Comparison of ENCODE assay signal across 8 mouse cellular contexts in the genomic region with DNA sequence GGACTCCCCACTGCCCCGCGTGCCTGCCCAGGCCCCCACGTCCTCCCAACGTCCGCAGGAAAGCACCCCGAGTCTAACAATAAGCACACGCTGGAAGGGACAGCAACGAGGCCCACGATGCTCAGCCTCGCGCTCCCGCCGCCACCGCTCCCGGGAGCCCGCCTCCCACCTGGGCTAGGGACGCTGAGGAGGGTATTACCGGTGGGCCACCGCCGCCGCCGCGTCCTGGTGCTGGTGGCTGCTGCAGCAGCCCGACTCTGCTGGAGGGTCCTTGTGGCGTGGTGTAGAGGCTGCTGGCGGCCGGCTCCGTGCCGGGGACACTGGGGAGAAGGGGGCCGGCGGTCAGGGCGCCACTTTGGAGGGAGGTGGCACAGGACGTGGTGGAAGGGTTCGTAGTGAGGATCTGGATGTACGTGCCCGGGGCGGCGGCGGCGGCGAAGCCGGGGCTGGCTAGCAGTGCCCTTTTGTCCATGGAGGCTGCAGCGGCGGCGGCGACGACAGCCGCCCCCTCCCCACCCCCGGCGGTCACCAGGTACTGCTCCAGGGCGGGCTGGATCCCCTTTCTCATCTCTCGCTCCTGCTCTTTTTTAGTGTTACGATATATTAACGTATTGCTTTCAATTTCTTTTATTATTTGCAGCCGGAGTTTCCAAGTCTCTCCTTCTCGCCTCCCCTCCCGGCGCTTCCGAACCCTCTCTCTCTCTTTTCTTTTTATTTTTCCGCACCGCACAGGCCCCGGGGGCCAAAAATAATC. TPM values are rescaled to one million over a fixed set of nuclear protein-coding genes. Genes with fewer than 3 reads are reported as not detected.
A peak's percentile ranks its signal among the peaks of the same experiment; 100 is the strongest.
DNase-seq lines count a peak whose midpoint lies in the region; ATAC-seq and TF ChIP-seq lines count a peak whose summit lies in the region.

No protein-coding gene starts in this region.

- no peaks in the 10 kb centered on the region for H3K9me3 ChIP-seq in MEL (replicated peaks; ENCODE audit: insufficient read depth, low read length)
- H3K9me3 ChIP-seq in forebrain, embryonic 16.5 days (ENCODE audit: control insufficient read depth, low read length) = no peaks in the 10 kb centered on the region
- H3K9me3 ChIP-seq in hindbrain, embryonic 14.5 days (ENCODE audit: control insufficient read depth, low read length) = no peaks in the 10 kb centered on the region

- TF ChIP-seq POLR2A in MEL (IDR thresholded peaks at IDR 0.05; ENCODE audit: control insufficient read depth in 1 of 2, insufficient read depth in 1 of 2, low read depth in 1 of 2, low read length in 2 of 2, poor library complexity in 1 of 2) = peak in 1 of 2 experiments; percentile 42; a peak in 3 of 4 replicates

- no peak for TF ChIP-seq CTCF in MEL (IDR thresholded peaks at IDR 0.05 in 2 of 3, conservative IDR thresholded peaks at IDR 0.05 in 1 of 3; ENCODE audit: control insufficient read depth in 1 of 3, insufficient read depth in 1 of 3, low read depth in 2 of 3, low read length in 3 of 3, poor library complexity in 1 of 3, severe bottlenecking in 1 of 3)
- TF ChIP-seq CTCF in left cerebral cortex, adult 2 months (IDR thresholded peaks at IDR 0.05) = no peak

- TF ChIP-seq EP300 in MEL (IDR thresholded peaks at IDR 0.05; ENCODE audit: low read depth in 1 of 2, low read length in 2 of 2) = no peak

- peaks cover 50% of the 10 kb centered on the region for H3K79me2 ChIP-seq in MEL (ENCODE audit: control insufficient read depth, insufficient read depth, low read length, poor library complexity)

- H3K4me3 ChIP-seq in MEL (ENCODE audit: control insufficient read depth in 1 of 2, insufficient read depth in 1 of 2, low read depth in 2 of 2, low read length in 2 of 2) = peak overlapping the region; percentile 96 to 99
- H3K4me3 ChIP-seq in forebrain, embryonic 16.5 days (replicated peaks; ENCODE audit: low read length) = peak overlapping the region; percentile 91
- H3K4me3 ChIP-seq in hindbrain, embryonic 14.5 days (replicated peaks; ENCODE audit: low read length) = peak overlapping the region; percentile 91
- H3K4me3 ChIP-seq in left cerebral cortex, adult 2 months = peak overlapping the region; percentile 88

- peaks cover 10 to 13% of the 10 kb centered on the region in 2 experiments for H3K4me1 ChIP-seq in MEL (ENCODE audit: control insufficient read depth in 1 of 2, insufficient read depth in 2 of 2, low read length in 2 of 2)
- H3K4me1 ChIP-seq in forebrain, embryonic 16.5 days (replicated peaks; ENCODE audit: control insufficient read depth, insufficient read depth, low read length) = peaks cover 18% of the 10 kb centered on the region
- peaks cover 9% of the 10 kb centered on the region for H3K4me1 ChIP-seq in hindbrain, embryonic 14.5 days (replicated peaks; ENCODE audit: control insufficient read depth, insufficient read depth, low read length)

- no peak for TF ChIP-seq RAD21 in MEL (IDR thresholded peaks at IDR 0.05; ENCODE audit: low read depth, low read length)

- intact Hi-C loops in left cerebral cortex, adult 2 months (cut with DNase I) = loop anchor here (2.0 kb wide), 1 partner anchor 100 kb away; no protein-coding TSS in a partner anchor

- H3K27me3 ChIP-seq in MEL (ENCODE audit: control insufficient read depth in 1 of 2, insufficient read depth in 2 of 2, low read length in 2 of 2) = no peaks in the 10 kb centered on the region
- H3K27me3 ChIP-seq in forebrain, embryonic 16.5 days (replicated peaks; ENCODE audit: control insufficient read depth, insufficient read depth, low read length) = no peaks in the 10 kb centered on the region
- H3K27me3 ChIP-seq in hindbrain, embryonic 14.5 days (ENCODE audit: control insufficient read depth, insufficient read depth, low read length) = no peaks in the 10 kb centered on the region

- H3K9ac ChIP-seq in MEL (ENCODE audit: control insufficient read depth, low read depth, low read length, poor library complexity, severe bottlenecking) = peak overlapping the region; percentile 100
- H3K9ac ChIP-seq in forebrain, embryonic 16.5 days (replicated peaks; ENCODE audit: low read depth, low read length) = peak overlapping the region; percentile 87
- H3K9ac ChIP-seq in hindbrain, embryonic 14.5 days = peak overlapping the region; percentile 91

- ATAC-seq in forebrain, embryonic 16.5 days = 0 out of 2 replicates have a peak, but pooled peaks have one; percentile 1
- peak; percentile 1; the same call in 1 of the 2 replicates for ATAC-seq in hindbrain, embryonic 14.5 days (ENCODE audit: low FRiP score)
- ATAC-seq in megakaryocyte progenitor cell, adult 5-6 weeks (replicated peaks; ENCODE audit: poor library complexity) = peak; percentile 0; the same call in 1 of the 2 replicates
- no peak for ATAC-seq in megakaryocyte-erythroid progenitor cell, adult 5-6 weeks (replicated peaks; ENCODE audit: low FRiP score, low TSS enrichment, poor library complexity, severe bottlenecking)

- DNase-seq in MEL (ENCODE audit: low read depth, low spot score) = no peak
- DNase-seq in c-Kit-positive CD71-positive TER-119-positive erythroid progenitor cells, embryonic 14.5 days (ENCODE audit: low spot score) = peak; percentile 44
- peak; percentile 35 for DNase-seq in hindbrain, embryonic 14.5 days (ENCODE audit: low spot score)
- peak; percentile 38 to 42 for DNase-seq in left cerebral cortex, adult 2 months (ENCODE audit: extremely low spot score in 1 of 2, low spot score in 2 of 2)
- DNase-seq in spleen, adult 18-20 months = peak; percentile 25 to 47

- WGBS in forebrain, embryonic 16.5 days = 0% methylated on average over 59 of the region's 62 CpGs
- WGBS in hindbrain, embryonic 14.5 days = under 1% methylated on average over 60 of the region's 62 CpGs

- H3K36me3 ChIP-seq in MEL (ENCODE audit: control insufficient read depth in 1 of 2, insufficient read depth in 2 of 2, low read length in 2 of 2) = peaks cover 0 to 21% of the 10 kb centered on the region in 2 experiments; a peak in 3 of 4 replicates
- no peaks in the 10 kb centered on the region for H3K36me3 ChIP-seq in forebrain, embryonic 16.5 days (ENCODE audit: control insufficient read depth, insufficient read depth)
- H3K36me3 ChIP-seq in hindbrain, embryonic 14.5 days (replicated peaks; ENCODE audit: control insufficient read depth, insufficient read depth) = no peaks in the 10 kb centered on the region

- peak overlapping the region; percentile 100 for H3K4me2 ChIP-seq in forebrain, embryonic 16.5 days (ENCODE audit: low read length)
- H3K4me2 ChIP-seq in hindbrain, embryonic 14.5 days (replicated peaks) = peak overlapping the region; percentile 94

- peak overlapping the region; percentile 95 for H3K27ac ChIP-seq in MEL (ENCODE audit: control insufficient read depth, low read depth, low read length)
- H3K27ac ChIP-seq in forebrain, embryonic 16.5 days (ENCODE audit: low read length) = peak overlapping the region; percentile 87
- peak overlapping the region; percentile 87 for H3K27ac ChIP-seq in hindbrain, embryonic 14.5 days
- H3K27ac ChIP-seq in left cerebral cortex, adult 2 months = peak overlapping the region; percentile 89

TF ChIP-seq in MEL, 35 proteins besides CTCF, POLR2A, EP300 and RAD21:
- TF ChIP-seq GABPA (IDR thresholded peaks at IDR 0.05; ENCODE audit: low read depth, low read length) = no peak
- peak; percentile 3; the same call in 1 of the 2 replicates for TF ChIP-seq POLR2AphosphoS2 (IDR thresholded peaks at IDR 0.05; ENCODE audit: low read length)
- TF ChIP-seq MAZ (IDR thresholded peaks at IDR 0.05; ENCODE audit: low read depth, low read length) = no peak; the same call in none of the 2 replicates
- TF ChIP-seq UBTF (IDR thresholded peaks at IDR 0.05; ENCODE audit: borderline replicate concordance, insufficient read depth, low read depth, low read length) = peak; percentile 42; the same call in 1 of the 2 replicates
- 0 out of 2 replicates have a peak, but pooled peaks have one; percentile 7 for TF ChIP-seq NELFE (IDR thresholded peaks at IDR 0.05; ENCODE audit: low read depth, low read length)
- TF ChIP-seq MXI1 (IDR thresholded peaks at IDR 0.05; ENCODE audit: low read depth, low read length) = peak; percentile 13; the same call in 1 of the 2 replicates
- TF ChIP-seq RCOR1 (IDR thresholded peaks at IDR 0.05; ENCODE audit: low read depth, low read length) = no peak
- TF ChIP-seq MYC (IDR thresholded peaks at IDR 0.05; ENCODE audit: low read depth, low read length) = peak; percentile 49; the same call in 1 of the 2 replicates
- 0 out of 2 replicates have a peak, but pooled peaks have one; percentile 58 for TF ChIP-seq KAT2A (conservative IDR thresholded peaks at IDR 0.05; ENCODE audit: low read depth, low read length)
- TF ChIP-seq SIN3A (IDR thresholded peaks at IDR 0.05; ENCODE audit: low read length) = peak; percentile 3

RNA-seq across cellular contexts. Expression of a gene that starts 0.6 kb away (rescaled TPM):
- 12.4 and 12.8 TPM in 2 replicates for total RNA-seq in MEL (2012; rRNA removed)
- polyA plus RNA-seq in MEL (2012; ENCODE audit: insufficient read depth in 1 of 2, insufficient read length in 2 of 2, low read depth in 1 of 2, low replicate concordance in 2 of 2, missing spikeins in 1 of 2) = 10 to 100 TPM in 1 of 2 experiments, not detected in 1; 20.0 TPM
- polyA plus RNA-seq in forebrain, embryonic 16.5 days (2015; fragmentation: Nextera tagmentation; extraction: Ambion mirVana) = 6.9 and 7.3 TPM in 2 replicates
- polyA plus RNA-seq in hindbrain, embryonic 14.5 days (2014; fragmentation: Nextera tagmentation; extraction: Ambion mirVana) = 5.1 and 5.2 TPM in 2 replicates
- total RNA-seq in left cerebral cortex, adult 2 months (2021) = 10 to 100 TPM; 21.1 to 21.8 TPM
- 16.9 and 17.8 TPM in 2 replicates for total RNA-seq in megakaryocyte progenitor cell, adult 5-6 weeks (2015)
- 11.8 and 12.4 TPM in 2 replicates for total RNA-seq in megakaryocyte progenitor cell, adult 5-6 weeks (2017)
- total RNA-seq in megakaryocyte-erythroid progenitor cell, adult 5-6 weeks (2014; fragmentation: Nextera tagmentation) = 20.6 and 22.3 TPM in 2 replicates
- 13.1 and 14.8 TPM in 2 replicates for total RNA-seq in megakaryocyte-erythroid progenitor cell, adult 5-6 weeks (2017)
